Comparison of ENCODE assay signal across 11 mouse cellular contexts in genomic region chr6:89556566-89556965, GRCm38 (mm10). TPM values are rescaled to one million over a fixed set of nuclear protein-coding genes. Genes with fewer than 3 reads are reported as not detected.
A peak's percentile ranks its signal among the peaks of the same experiment; 100 is the strongest.
DNase-seq lines count a peak whose midpoint lies in the region; ATAC-seq and TF ChIP-seq lines count a peak whose summit lies in the region.
"Had no signal": no experiment of that assay in that cellular context is flagged by ENCODE, and none has a peak within 500 bp of the region (broad histone marks: within the 10 kb centered on the region; RNA-seq: fewer than 3 reads in every experiment).

No protein-coding gene starts in this region.

- H3K4me1 ChIP-seq in heart, embryonic 16.5 days (ENCODE audit: control insufficient read depth, insufficient read depth, low read length): peaks cover 27% of the 10 kb centered on the region
- H3K4me1 ChIP-seq in midbrain, embryonic 16.5 days (ENCODE audit: control insufficient read depth, insufficient read depth, low read length): peaks cover 4% of the 10 kb centered on the region; the same call in 1 of the 2 replicates
- no peaks in the 10 kb centered on the region for H3K4me1 ChIP-seq in thymus, adult 2 months (replicated peaks; ENCODE audit: control insufficient read depth, insufficient read depth, low read length)

- ATAC-seq in heart, embryonic 16.5 days (replicated peaks; ENCODE audit: extremely low read depth, insufficient read depth, low FRiP score): peak; percentile 88
- ATAC-seq in midbrain, embryonic 16.5 days: peak; percentile 64
- ATAC-seq in cerebellum, adult (ENCODE audit: insufficient number of reproducible peaks, low FRiP score, low TSS enrichment): no peak
- ATAC-seq: liver, embryonic 12.5 days; Patski had no signal

- H3K9me3 ChIP-seq in heart, embryonic 16.5 days (replicated peaks; ENCODE audit: control insufficient read depth, low read length): no peaks in the 10 kb centered on the region
- H3K9me3 ChIP-seq in midbrain, embryonic 16.5 days (replicated peaks; ENCODE audit: control insufficient read depth, low read length, poor library complexity, severe bottlenecking): no peaks in the 10 kb centered on the region
- H3K9me3 ChIP-seq: liver, embryonic 12.5 days had no signal

- no peaks in the 10 kb centered on the region; the same call in 1 of the 2 replicates for H3K27me3 ChIP-seq in heart, embryonic 16.5 days (ENCODE audit: control insufficient read depth, insufficient read depth, low read length)
- H3K27me3 ChIP-seq in midbrain, embryonic 16.5 days (ENCODE audit: control insufficient read depth, insufficient read depth, low read depth, low read length): no peaks in the 10 kb centered on the region
- H3K27me3 ChIP-seq in thymus, adult 2 months (ENCODE audit: control insufficient read depth, insufficient read depth, low read length): no peaks in the 10 kb centered on the region
- H3K27me3 ChIP-seq: liver, embryonic 12.5 days; Patski had no signal

- 0 out of 2 replicates have a peak overlapping the region, but pooled peaks have one; percentile 13 for H3K4me2 ChIP-seq in heart, embryonic 16.5 days (ENCODE audit: low read depth, low read length)
- no peak overlapping the region for H3K4me2 ChIP-seq in midbrain, embryonic 16.5 days (ENCODE audit: low read length)
- H3K4me2 ChIP-seq: liver, embryonic 12.5 days had no signal

- DNase-seq in kidney, postnatal 4 days: peak; percentile 14 to 22
- no peak for DNase-seq in kidney, adult 18-20 months
- peak; percentile 49 to 70 for DNase-seq in heart, adult 9 months (ENCODE audit: low spot score in 2 of 2)
- no peak for DNase-seq in thymus, adult 2 months
- DNase-seq: adrenal gland, adult 2 months had no signal

- TF ChIP-seq CTCF in thymus, adult 2 months (IDR thresholded peaks at IDR 0.05; ENCODE audit: borderline replicate concordance, control insufficient read depth, extremely low read depth, insufficient read depth, low read length, poor library complexity): no peak

- H3K9ac ChIP-seq in heart, embryonic 16.5 days (ENCODE audit: low read length): peak overlapping the region; percentile 50
- H3K9ac ChIP-seq in midbrain, embryonic 16.5 days (ENCODE audit: low read depth, low read length): no peak overlapping the region
- H3K9ac ChIP-seq: liver, embryonic 12.5 days had no signal

- WGBS in heart, embryonic 16.5 days: 18% methylated on average over 7 of the region's 7 CpGs
- 30% methylated on average over 7 of the region's 7 CpGs for WGBS in midbrain, embryonic 16.5 days
- WGBS in thymus, adult 2 months: 94% methylated on average over 7 of the region's 7 CpGs

- H3K27ac ChIP-seq in heart, embryonic 16.5 days (ENCODE audit: low read length): peak overlapping the region; percentile 84
- H3K27ac ChIP-seq in midbrain, embryonic 16.5 days (ENCODE audit: low read length): no peak overlapping the region
- no peak overlapping the region for H3K27ac ChIP-seq in thymus, adult 2 months (ENCODE audit: control insufficient read depth, insufficient read depth, low read length)
- H3K27ac ChIP-seq: liver, embryonic 12.5 days; macrophage had no signal

- no peak for TF ChIP-seq POLR2A in thymus, adult 2 months (IDR thresholded peaks at IDR 0.05; ENCODE audit: control insufficient read depth, extremely low read depth, insufficient read depth, low read length, poor library complexity)

- no peaks in the 10 kb centered on the region for H3K36me3 ChIP-seq in heart, embryonic 16.5 days (ENCODE audit: control insufficient read depth, insufficient read depth)
- no peaks in the 10 kb centered on the region for H3K36me3 ChIP-seq in midbrain, embryonic 16.5 days (ENCODE audit: control insufficient read depth, insufficient read depth, low read length)
- no peaks in the 10 kb centered on the region for H3K36me3 ChIP-seq in thymus, adult 2 months (ENCODE audit: control insufficient read depth, insufficient read depth, low read length)
- H3K36me3 ChIP-seq: liver, embryonic 12.5 days had no signal

- no peak overlapping the region for H3K4me3 ChIP-seq in heart, embryonic 16.5 days (ENCODE audit: low read length)
- H3K4me3 ChIP-seq in midbrain, embryonic 16.5 days (ENCODE audit: low read depth, low read length): no peak overlapping the region
- H3K4me3 ChIP-seq in thymus, adult 2 months (ENCODE audit: control insufficient read depth, insufficient read depth, low read length): no peak overlapping the region
- H3K4me3 ChIP-seq: liver, embryonic 12.5 days had no signal

RNA-seq across cellular contexts. Expression of gene Chchd6, which starts 38.9 kb away (rescaled TPM):
- polyA plus RNA-seq in heart, embryonic 16.5 days (2015; fragmentation: Nextera tagmentation; extraction: Ambion mirVana): 58.1 TPM in 2 replicates
- 170 and 191 TPM in 2 replicates for polyA plus RNA-seq in midbrain, embryonic 16.5 days (2015; fragmentation: Nextera tagmentation; extraction: Ambion mirVana)
- polyA plus RNA-seq in thymus, adult 2 months (2012; rRNA removed): 43.7 and 47.9 TPM in 2 replicates

Comparison
In these comparisons a context has a peak if more than half of its experiments do, and no peak if none do; other contexts are left out.
1. DNase-seq: peak in kidney, postnatal 4 days (2 of 2) and heart, adult 9 months (2 of 2); none in kidney, adult 18-20 months (single experiment) and thymus, adult 2 months (single experiment).